Mouse (Mus musculus) effector memory CD4-positive, alpha-beta T cell, adult 7 months (primary cell): ENCODE results near the gene Upp2. TPM values are rescaled to one million over a fixed set of nuclear protein-coding genes. Genes with fewer than 3 reads are reported as not detected.

Experiments
- polyA plus RNA-seq: library from polyadenylated mRNA; unstranded; fragments of 100-300 nt; shearing (Covaris generic); gene quantifications from one replicate; pipeline ENCODE4 v1.2.1, GENCODE M21; 2017

Upp2 gene
- not detected for polyA plus RNA-seq

GRCm38 (mm10) chr2:58567066-58567810 is at the start of gene Upp2, which contains the start of gene Acvr1:
TSS of gene Upp2 (plus strand) at chr2:58567298.
TSS of gene Acvr1 (minus strand) at chr2:58567157.

Other genes starting within 250 kb of the Upp2 start
- 0.44 TPM for gene Acvr1c, start 209.4 kb upstream of the Upp2 start, polyA plus RNA-seq
- not detected for gene Gm17409, start 97.2 kb upstream of the Upp2 start, polyA plus RNA-seq
- 0.73 TPM for gene Acvr1, start 141 bp upstream of the Upp2 start, polyA plus RNA-seq